Mouse (Mus musculus): ENCODE measurements around the gene Nr1h3. TPM values are rescaled to one million over a fixed set of nuclear protein-coding genes. Genes with fewer than 3 reads are reported as not detected.

Nr1h3 gene
- total and polyA plus RNA-seq, 3 experiments = 0.17 to 0.93 TPM; not detected in 1

DNA sequence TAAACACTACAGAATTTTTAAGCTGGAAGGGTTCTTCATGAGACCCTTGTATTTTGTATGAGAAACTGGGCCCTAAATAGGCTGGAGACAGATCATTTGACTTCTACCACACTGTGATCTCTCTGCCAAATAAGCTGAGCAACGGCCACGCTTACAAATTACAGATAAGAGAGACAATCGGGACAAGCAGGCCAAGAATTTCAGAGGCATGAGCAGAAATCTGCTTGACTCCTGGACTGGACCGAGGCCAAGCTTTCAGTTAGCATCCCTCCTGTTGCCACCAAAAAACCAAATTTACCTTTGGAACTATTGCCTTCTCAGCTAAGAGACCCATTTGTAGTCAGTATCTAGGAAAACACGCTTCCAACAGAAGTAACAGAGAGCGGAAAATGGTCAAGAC is 42.0 kb downstream of the Nr1h3 start:
- Histone ChIP-seq H3K27ac (ENCODE audit: insufficient read depth, low read depth) (no peak overlapping the region), H3K9ac (ENCODE audit: insufficient read depth, low read depth) (no peak overlapping the region)

DNA sequence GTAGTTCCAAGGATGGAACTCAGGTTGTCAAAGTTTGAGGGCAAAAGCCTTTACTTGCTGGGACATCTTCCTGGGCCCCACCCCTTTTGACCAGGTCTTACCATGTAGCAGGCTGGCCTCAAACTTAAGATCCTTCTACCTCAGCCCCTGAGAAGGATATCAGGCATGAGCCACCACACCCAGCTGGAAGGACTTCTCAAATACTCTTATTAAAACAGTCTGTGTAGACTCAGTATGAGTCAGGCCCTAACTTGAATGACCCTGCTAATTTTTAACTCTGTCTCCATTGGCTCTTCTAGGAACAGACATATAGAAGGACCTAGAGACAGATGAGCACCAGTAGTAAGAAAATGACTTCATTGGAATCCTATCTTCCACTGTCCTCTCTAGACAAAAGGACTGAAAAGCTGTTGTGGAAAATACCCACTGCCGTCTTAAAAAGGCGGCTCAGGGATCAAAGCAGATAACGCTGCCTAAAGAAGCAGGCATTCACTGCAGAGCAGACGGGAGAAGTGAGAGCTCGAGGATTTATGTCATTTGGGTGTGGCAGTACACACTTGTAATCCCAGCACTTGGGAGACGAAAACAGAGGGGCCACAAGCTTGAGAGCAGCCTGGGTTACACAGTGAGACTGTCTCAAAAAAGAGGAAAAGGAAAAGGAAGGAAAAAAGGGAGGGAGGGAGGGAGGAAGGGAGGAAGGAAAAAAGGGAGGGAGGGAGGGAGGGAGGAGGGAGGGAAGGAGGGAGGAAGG is 45.5 kb downstream of the Nr1h3 start:
- H3K27me3 ChIP-seq (replicated peaks) = no peaks in the 10 kb centered on the region
- in situ Hi-C loops (cut with MboI; ENCODE audit: low pct_ligation_motif_present, low pct_unique_long_range_greater_than_20kb, low sequenced_read_pairs) (no loop called here), dilution Hi-C loops (cut with MboI; ENCODE audit: extremely low pct_ligation_motif_present, extremely low pct_unique_long_range_greater_than_20kb, low sequenced_read_pairs) (no loop called here)
- H3K4me1 ChIP-seq (ENCODE audit: control insufficient read depth in 1 of 2, insufficient read depth in 2 of 2) = peaks cover 0 to 10% of the 10 kb centered on the region in 2 experiments; a peak in 2 of 4 replicates
- H3K9me3 ChIP-seq (replicated peaks; ENCODE audit: low read length) = no peaks in the 10 kb centered on the region
- H3K9ac ChIP-seq (ENCODE audit: insufficient read depth, low read depth) = no peak overlapping the region
- no peak overlapping the region for H3K4me2 ChIP-seq (ENCODE audit: insufficient read depth, low read depth, poor library complexity, severe bottlenecking)
- H3K79me2 ChIP-seq (replicated peaks; ENCODE audit: control insufficient read depth, extremely low read depth, insufficient read depth, poor library complexity, severe bottlenecking) = no peaks in the 10 kb centered on the region
- H3K36me3 ChIP-seq (replicated peaks in 1 of 2; ENCODE audit: control insufficient read depth in 1 of 2, insufficient read depth in 1 of 2, low read length in 1 of 2) = peaks cover 66 to 92% of the 10 kb centered on the region in 2 experiments
- DNase-seq (ENCODE audit: extremely low read depth) = no peak
- no peak overlapping the region for H3K27ac ChIP-seq (ENCODE audit: insufficient read depth, low read depth)
- no peak overlapping the region for H3K4me3 ChIP-seq (replicated peaks in 1 of 3; ENCODE audit: low read depth in 2 of 3, low read length in 2 of 3, poor library complexity in 1 of 3)
- no peak for TF ChIP-seq BHLHE40 (IDR thresholded peaks at IDR 0.05; ENCODE audit: low read depth, low read length)

More for the DNA sequence above, 42.0 kb downstream of the Nr1h3 start:
- dilution Hi-C loops (cut with MboI; ENCODE audit: extremely low pct_ligation_motif_present, extremely low pct_unique_long_range_greater_than_20kb, low sequenced_read_pairs) (no loop called here), in situ Hi-C loops (cut with MboI; ENCODE audit: low pct_ligation_motif_present, low pct_unique_long_range_greater_than_20kb, low sequenced_read_pairs) (no loop called here)
- DNase-seq (ENCODE audit: extremely low read depth) = no peak
- no peaks in the 10 kb centered on the region for H3K4me1 ChIP-seq (ENCODE audit: control insufficient read depth in 1 of 2, insufficient read depth in 2 of 2)
- H3K79me2 ChIP-seq (replicated peaks; ENCODE audit: control insufficient read depth, extremely low read depth, insufficient read depth, poor library complexity, severe bottlenecking) = no peaks in the 10 kb centered on the region
- H3K4me2 ChIP-seq (ENCODE audit: insufficient read depth, low read depth, poor library complexity, severe bottlenecking) = no peak overlapping the region
- TF ChIP-seq JUND (conservative IDR thresholded peaks at IDR 0.05; ENCODE audit: low read depth, low read length) = no peak
- TF ChIP-seq EP300 (IDR thresholded peaks at IDR 0.05; ENCODE audit: low read length) = no peak
- TF ChIP-seq ZNF384 (IDR thresholded peaks at IDR 0.05; ENCODE audit: low read depth, low read length) = no peak
- TF ChIP-seq E2F4 (IDR thresholded peaks at IDR 0.05; ENCODE audit: insufficient replicate concordance, low read depth, low read length) = no peak
- TF ChIP-seq HCFC1 (IDR thresholded peaks at IDR 0.05; ENCODE audit: low read depth, low read length) = no peak
- no peak for TF ChIP-seq GABPA (IDR thresholded peaks at IDR 0.05; ENCODE audit: insufficient replicate concordance, low read depth, low read length)
- TF ChIP-seq POLR2AphosphoS2 (IDR thresholded peaks at IDR 0.05; ENCODE audit: low read depth, low read length) = no peak
- no peak for TF ChIP-seq BHLHE40 (IDR thresholded peaks at IDR 0.05; ENCODE audit: low read depth, low read length)
- no peak for TF ChIP-seq JUN (IDR thresholded peaks at IDR 0.05; ENCODE audit: insufficient read depth, low read depth, low read length)
- TF ChIP-seq RCOR1 (conservative IDR thresholded peaks at IDR 0.05; ENCODE audit: low read depth, low read length) = no peak
- no peak for TF ChIP-seq MAZ (IDR thresholded peaks at IDR 0.05; ENCODE audit: low read depth, low read length)
- TF ChIP-seq MAFK (IDR thresholded peaks at IDR 0.05; ENCODE audit: insufficient replicate concordance, low read length) = no peak
- no peak for TF ChIP-seq SIN3A (IDR thresholded peaks at IDR 0.05; ENCODE audit: low read length)
- TF ChIP-seq MXI1 (IDR thresholded peaks at IDR 0.05; ENCODE audit: low read depth, low read length) = no peak
- TF ChIP-seq MYC (IDR thresholded peaks at IDR 0.05; ENCODE audit: low read depth, low read length) = no peak
- H3K9me3 ChIP-seq (replicated peaks; ENCODE audit: low read length) = no peaks in the 10 kb centered on the region
- H3K4me3 ChIP-seq (replicated peaks in 1 of 3; ENCODE audit: low read depth in 2 of 3, low read length in 2 of 3, poor library complexity in 1 of 3) = no peak overlapping the region
- H3K27me3 ChIP-seq (replicated peaks) = no peaks in the 10 kb centered on the region
- H3K36me3 ChIP-seq (replicated peaks in 1 of 2; ENCODE audit: control insufficient read depth in 1 of 2, insufficient read depth in 1 of 2, low read length in 1 of 2) = peaks cover 70 to 94% of the 10 kb centered on the region in 2 experiments
